Mouse (Mus musculus) left cerebral cortex, postnatal 25 days (tissue): ENCODE results near the gene Gstp1. TPM values are rescaled to one million over a fixed set of nuclear protein-coding genes. Genes with fewer than 3 reads are reported as not detected.
A peak's percentile ranks its signal among the peaks of the same experiment; 100 is the strongest.
"Not testable (repeated sequence)": the region's sequence is repeated elsewhere in the genome, so short reads cannot be mapped to it uniquely, and the experiment has no call there.

Experiments
- DNase-seq, 2 experiments: peaks; one replicate each; pipeline ENCODE4 v3.0.0; 2022; ENCODE audit warnings: low spot score in 2 of 2, mixed read lengths in 1 of 2
- intact Hi-C: fragments of 180-260 bp; cut with DNase I; formaldehyde crosslinking; loops from one replicate; pipeline ENCODE4 v1.15.1; 2025
- total RNA-seq, 2 experiments: library from RNA; stranded (reverse); gene quantifications; 2 replicates each; pipeline ENCODE4 v1.2.3; 2021

The Gstp1 gene
- total RNA-seq, 2 experiments from 2014 or later, result 266 to 294 TPM

GRCm38 (mm10) chr19:4045966-4046865, 8.4 kb upstream of the Gstp1 start, which contains the start of gene Gstp2:
TSS of gene Gstp2 (minus strand) at chr19:4046023.
- intact Hi-C loops, result loop anchor here (2.0 kb wide), 1 partner anchor 51 kb away; the partner anchor contains the start of gene Cdk2ap2
- DNase-seq, result peak; percentile 81 to 94

- intact Hi-C loops, DNase-seq: not testable (repeated sequence)
Observed at GRCm38 (mm10) chr19:4044109-4044508, 6.3 kb upstream of the Gstp1 start.

GRCm38 (mm10) chr19:4042124-4042523, 4.3 kb upstream of the Gstp1 start:
- intact Hi-C loops, result no loop called here
- DNase-seq, result no peak

GRCm38 (mm10) chr19:4041500-4041899, 3.7 kb upstream of the Gstp1 start:
- intact Hi-C loops, DNase-seq: not testable (repeated sequence)

GRCm38 (mm10) chr19:4040941-4041340, 3.2 kb upstream of the Gstp1 start:
- intact Hi-C loops, DNase-seq: not testable (repeated sequence)

GRCm38 (mm10) chr19:4037154-4037787, 514 bp downstream of the Gstp1 start:
- intact Hi-C loops, result not testable (repeated sequence)

GRCm38 (mm10) chr19:4036327-4037045, 1.3 kb downstream of the Gstp1 start:
- DNase-seq, result no peak
- intact Hi-C loops, result no loop called here

More at GRCm38 (mm10) chr19:4037154-4037787, 514 bp downstream of the Gstp1 start:
- DNase-seq, result not testable (repeated sequence)

- intact Hi-C loops, result no loop called here
Observed at GRCm38 (mm10) chr19:4033742-4034141, 4.0 kb downstream of the Gstp1 start.

GRCm38 (mm10) chr19:4033298-4033697, 4.5 kb downstream of the Gstp1 start:
- no peak for DNase-seq
- intact Hi-C loops, result no loop called here

More at GRCm38 (mm10) chr19:4033742-4034141, 4.0 kb downstream of the Gstp1 start:
- no peak for DNase-seq

- intact Hi-C loops, result no loop called here
- DNase-seq, result no peak
Observed at GRCm38 (mm10) chr19:4032668-4033067, 5.1 kb downstream of the Gstp1 start.

- DNase-seq, result no peak
- intact Hi-C loops, result loop anchor here (5.0 kb wide), 1 partner anchor 60 kb away; no protein-coding TSS in a partner anchor
Observed at GRCm38 (mm10) chr19:4027576-4027975, 10.2 kb downstream of the Gstp1 start.

GRCm38 (mm10) chr19:4023185-4023584, 14.6 kb downstream of the Gstp1 start:
- DNase-seq, result no peak
- intact Hi-C loops, result no loop called here

- DNase-seq, result peak; percentile 77 to 88
- intact Hi-C loops, result loop anchor here (1.0 to 10.0 kb wide), 5 partner anchors 29 to 286 kb away; partner anchors contain the start of gene Grk2
Observed at GRCm38 (mm10) chr19:4018743-4019583, 18.8 kb downstream of the Gstp1 start.

- intact Hi-C loops, result loop anchor here (2.0 to 10.0 kb wide), 4 partner anchors 74 to 287 kb away; partner anchors contain the start of gene Grk2
- no peak for DNase-seq
Observed at GRCm38 (mm10) chr19:4017921-4018587, 19.7 kb downstream of the Gstp1 start.

GRCm38 (mm10) chr19:4015635-4016034, 22.1 kb downstream of the Gstp1 start:
- intact Hi-C loops, result loop anchor here (5.0 to 10.0 kb wide), 3 partner anchors 77 to 289 kb away; partner anchors contain the start of gene Grk2
- no peak for DNase-seq

GRCm38 (mm10) chr19:4014802-4015201, 23.0 kb downstream of the Gstp1 start:
- intact Hi-C loops, result loop anchor here (5.0 to 10.0 kb wide), 3 partner anchors 77 to 290 kb away; partner anchors contain the start of gene Grk2
- no peak for DNase-seq

GRCm38 (mm10) chr19:4013066-4013465, 24.7 kb downstream of the Gstp1 start:
- intact Hi-C loops, result loop anchor here (1.0 to 10.0 kb wide), 2 partner anchors 67 to 292 kb away; partner anchors contain the start of gene Grk2
- no peak for DNase-seq
